Mouse (Mus musculus) thymus, postnatal 25 days (tissue): ENCODE results near the gene Herc4.

Source experiments
- DNase-seq: peaks from one replicate; pipeline ENCODE4 v3.0.0; 2022

Gene Herc4

GRCm38 (mm10) chr10:63243493-63244054 lies at the start of gene Herc4:
Gene Herc4, plus strand, starts transcription at chr10:63243810.
- peak; percentile 96 for DNase-seq

DNA sequence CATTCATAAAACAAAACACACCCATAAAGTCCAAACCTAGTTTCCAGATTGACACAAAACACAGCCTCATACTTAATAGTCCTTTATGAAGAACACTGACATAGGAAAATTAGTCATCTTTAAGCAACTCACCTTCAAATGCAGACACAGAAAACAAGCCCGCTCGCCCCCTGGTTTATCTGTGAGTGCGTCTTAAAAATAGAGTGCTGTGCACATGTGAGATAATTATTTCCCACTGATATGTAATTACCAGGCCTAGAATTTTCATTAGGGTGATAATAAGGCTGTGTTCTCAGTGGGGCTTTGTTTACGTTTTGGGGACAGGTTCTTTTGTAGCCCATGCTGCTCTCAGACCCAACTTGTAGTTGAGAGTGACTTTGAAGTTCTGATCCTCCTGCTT lies 44.6 kb upstream of the Herc4 start:
- no peak for DNase-seq

DNA sequence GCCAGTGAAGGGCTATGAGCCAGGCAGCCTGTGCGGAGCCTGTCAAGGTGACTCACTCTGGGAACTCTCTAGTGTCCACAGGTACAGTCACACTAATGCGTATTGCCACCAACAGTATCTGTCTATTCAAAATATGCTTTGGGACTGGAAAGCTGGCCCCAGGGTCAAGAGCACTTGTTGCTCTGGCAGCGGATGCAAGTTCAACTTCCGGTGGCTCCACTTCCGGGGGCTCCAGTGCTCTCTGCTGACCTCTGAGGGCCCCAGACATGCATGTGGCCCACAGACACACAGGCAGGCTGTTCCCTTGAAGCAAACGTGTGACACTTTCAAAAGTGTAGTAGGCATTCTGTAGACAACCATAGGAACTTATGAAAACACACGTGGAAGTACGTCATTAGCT lies 42.1 kb upstream of the Herc4 start:
- no peak for DNase-seq

DNA sequence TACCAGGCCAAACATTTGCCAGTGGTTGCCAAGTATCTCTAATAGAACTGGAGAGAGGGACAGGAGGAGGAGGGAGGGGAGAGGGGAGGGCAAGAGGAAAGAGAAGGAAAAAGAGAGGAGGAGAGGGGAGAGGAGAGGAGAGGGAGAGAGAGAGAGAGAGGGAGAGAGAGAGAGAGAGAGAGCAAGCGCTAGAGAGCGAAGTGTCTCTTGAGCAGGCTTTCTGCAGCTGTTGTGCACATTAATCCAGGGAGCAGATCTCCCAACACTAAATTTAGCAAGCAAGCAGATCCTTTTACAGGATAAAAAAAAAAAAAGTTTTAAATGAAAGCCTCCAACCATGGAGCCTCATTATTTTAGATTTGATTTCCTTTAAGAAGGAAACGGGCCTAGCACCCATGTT lies 40.6 kb upstream of the Herc4 start:
- no peak for DNase-seq

DNA sequence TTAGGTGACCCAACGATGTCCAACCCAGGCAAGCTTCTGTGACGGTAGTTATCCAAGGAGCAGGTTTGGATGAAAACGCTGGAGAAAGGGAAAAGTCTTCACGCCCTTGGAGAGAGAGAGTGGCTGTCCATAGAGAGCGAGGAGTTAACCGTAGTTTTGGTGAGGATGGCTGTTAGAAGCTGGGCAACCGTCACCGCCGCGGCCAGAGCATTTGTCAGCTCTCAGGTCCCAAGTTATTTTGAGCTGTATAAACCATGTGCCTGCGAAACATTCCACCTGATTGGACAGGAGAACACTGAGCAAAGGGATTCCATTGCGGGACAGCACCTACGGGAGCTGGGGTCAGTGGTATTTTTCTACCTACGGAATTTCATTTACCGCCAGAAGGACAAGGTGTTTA lies 39.9 kb upstream of the Herc4 start, which contains the start of gene Mypn:
Gene Mypn, minus strand, starts transcription at position 225 of the 400 bp plus-strand sequence.
- no peak for DNase-seq

GRCm38 (mm10) chr10:63208871-63209270 lies 34.7 kb upstream of the Herc4 start:
- no peak for DNase-seq

DNA sequence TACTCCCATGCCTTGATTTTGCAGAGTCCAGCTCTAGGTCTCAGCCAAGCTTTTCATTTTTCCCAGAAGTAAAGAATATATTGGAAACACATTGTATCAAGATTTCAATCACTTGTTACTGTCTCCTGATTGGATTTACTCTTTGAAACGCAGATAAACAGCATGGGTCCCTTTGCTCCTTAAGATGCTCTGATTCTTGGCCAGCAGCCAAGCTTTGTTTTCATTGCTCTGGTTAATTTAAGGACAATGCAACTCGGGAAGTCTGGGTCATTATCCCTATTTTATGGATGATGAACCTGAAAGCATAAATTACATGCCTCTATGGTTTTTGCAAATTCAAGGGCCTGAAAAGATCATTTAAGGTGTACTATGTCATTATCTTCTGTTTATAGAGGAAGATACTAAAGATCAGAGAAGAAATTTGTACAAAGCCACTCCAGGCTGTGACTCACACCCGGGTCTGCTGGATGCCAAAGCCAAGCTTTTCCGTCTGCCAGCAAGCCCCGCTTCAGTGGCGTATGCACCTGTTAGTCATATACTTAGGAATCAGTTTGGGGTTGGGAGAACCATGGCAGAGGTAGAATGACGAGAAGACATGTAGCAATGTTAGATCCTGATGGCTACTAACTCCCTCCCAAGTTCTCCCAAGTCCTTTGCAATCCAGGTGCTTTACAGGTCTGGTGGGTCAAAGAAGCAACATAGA lies 22.4 kb upstream of the Herc4 start:
- DNase-seq, result no peak

DNA sequence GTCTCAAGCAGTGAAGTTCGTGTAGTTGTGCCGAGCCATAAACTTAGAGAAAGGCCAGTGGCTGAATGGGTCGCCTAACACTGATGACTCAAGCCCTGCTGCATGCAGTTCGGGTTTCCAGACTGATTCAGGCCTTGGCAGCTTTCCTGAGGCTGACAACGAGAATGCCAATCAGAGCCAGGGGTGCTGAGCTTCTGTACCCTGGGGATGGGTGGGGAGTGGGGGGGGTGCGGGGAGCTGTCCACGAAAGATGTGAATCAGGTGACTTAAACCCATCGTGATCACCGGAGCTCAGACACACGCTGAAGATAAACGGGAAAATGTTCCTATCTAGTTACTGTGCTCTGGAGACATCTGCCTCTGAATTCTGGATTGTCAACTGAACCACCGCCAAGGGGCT lies 19.3 kb upstream of the Herc4 start:
- DNase-seq, result no peak

- DNase-seq, result no peak
Measured at GRCm38 (mm10) chr10:63230266-63230665, 13.3 kb upstream of the Herc4 start.

DNA sequence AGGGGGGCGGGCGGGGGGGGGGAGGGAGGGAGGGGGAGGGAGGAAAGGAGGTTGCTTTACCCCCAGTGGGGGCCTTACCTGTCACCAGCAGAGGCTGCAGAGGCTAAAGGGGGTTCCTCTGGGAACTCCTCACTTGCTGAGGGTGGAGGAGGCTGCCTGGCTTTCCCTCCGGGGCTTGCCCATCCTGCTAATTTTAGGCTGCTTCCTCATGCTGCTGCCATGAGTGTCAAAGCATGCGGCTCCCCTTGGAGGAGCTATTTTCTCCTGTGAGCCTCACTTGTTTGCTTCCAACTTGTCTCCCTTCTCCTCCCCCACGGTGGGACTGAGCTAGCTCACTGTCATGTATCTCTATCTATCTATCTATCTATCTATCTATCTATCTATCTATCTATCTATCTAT lies 12.8 kb upstream of the Herc4 start:
- DNase-seq, result no peak

- no peak for DNase-seq
Measured at GRCm38 (mm10) chr10:63231630-63232029, 12.0 kb upstream of the Herc4 start.

- no peak for DNase-seq
Measured at GRCm38 (mm10) chr10:63234133-63234532, 9.5 kb upstream of the Herc4 start.

DNA sequence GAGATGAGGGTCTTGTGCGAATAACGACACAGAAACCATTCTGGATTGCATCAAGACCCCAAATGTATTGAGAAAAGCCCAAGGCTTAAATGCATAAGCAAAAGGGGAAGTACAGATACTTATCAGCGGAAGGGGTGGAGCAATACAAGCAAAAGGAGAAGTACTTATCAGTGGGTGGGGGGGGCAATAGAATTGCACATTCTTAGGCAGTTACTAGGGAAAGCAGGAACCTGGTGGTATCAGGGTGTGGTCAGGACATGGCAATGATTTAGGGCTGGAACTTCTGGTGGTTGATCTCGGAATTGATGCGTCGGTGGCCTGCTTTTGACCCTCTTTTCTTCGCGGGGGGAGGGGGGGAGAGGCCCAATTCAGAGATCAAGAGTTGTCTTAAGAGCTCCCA lies 7.7 kb upstream of the Herc4 start:
- DNase-seq, result no peak

DNA sequence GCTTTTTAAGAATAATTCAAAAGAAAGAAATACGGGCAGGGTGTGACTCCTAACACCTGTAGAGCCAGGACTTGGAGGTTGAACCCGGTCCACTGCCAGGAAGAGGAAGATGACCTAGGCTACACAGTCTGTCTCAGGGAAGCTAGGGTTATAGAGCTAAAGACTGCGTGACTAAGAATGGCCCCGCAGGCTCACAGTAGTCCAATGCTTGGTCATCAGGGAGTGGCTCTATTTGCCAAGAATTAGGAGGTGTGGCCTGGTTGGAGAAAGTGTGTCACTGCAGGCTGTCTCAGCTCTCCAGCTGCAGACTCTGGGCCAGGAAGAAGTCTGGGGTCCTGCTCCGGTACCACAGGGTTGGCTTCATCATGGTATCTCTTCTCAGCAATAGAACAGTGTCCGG lies 6.9 kb upstream of the Herc4 start:
- no peak for DNase-seq

DNA sequence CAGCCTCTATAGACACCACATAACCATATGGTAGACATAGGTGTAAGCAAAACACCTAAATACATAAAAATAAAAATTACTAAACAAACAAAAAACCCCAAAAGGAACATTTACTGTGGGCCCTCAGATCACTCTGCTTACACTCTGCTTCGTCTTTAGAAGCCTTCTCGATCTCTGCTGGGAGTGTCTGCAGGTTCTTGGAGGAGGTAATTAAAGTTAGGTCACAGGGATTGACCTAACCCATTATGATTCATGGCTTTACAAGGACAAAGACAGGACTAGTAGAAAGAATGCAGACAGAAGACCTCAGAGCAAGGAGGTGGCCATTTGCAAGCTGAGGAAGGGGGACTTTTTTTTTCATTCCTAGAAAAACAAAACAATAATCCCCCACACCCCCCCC lies 6.4 kb upstream of the Herc4 start:
- DNase-seq, result no peak

GRCm38 (mm10) chr10:63238090-63238489 lies 5.5 kb upstream of the Herc4 start:
- no peak for DNase-seq

DNA sequence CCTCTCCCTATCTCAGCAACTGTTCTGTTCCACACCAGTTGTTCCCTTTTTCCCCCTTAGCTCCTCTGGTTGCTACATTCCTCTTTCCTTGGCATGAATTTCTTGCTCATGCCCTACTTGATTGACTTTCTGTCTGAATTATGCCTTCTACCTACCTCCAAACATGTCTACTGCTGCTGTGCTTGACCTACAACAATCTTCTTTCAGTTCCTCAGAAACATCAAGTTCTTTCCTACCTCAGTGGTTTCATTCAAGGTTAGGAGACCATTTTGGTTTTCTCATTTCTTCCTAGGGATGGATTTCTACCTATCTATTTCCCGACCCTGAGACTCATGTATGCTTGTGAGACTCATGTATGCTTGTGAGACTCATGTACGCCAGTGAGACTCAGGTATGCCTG lies 3.8 kb upstream of the Herc4 start:
- no peak for DNase-seq

DNA sequence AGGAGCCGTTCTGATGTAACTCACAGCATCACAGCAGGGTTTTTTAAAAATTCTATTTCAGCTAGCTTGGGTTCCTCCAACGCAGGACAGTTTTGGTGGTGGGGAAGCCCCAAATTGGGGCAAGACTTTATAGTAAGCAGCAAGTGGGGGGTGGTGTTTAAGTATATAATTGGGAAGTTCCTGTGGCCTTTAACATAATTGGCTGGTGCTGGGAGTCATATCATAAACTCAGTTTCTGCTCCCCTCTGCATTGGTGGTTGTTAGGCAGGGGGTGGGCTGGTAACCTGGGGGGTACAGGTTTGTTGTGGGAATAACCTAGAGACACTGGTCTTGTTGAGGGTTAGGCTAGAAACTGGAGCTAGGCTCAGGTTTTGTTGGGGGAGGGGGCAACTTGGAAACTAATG lies 2.7 kb upstream of the Herc4 start:
- DNase-seq, result no peak

- DNase-seq, result no peak
Measured at GRCm38 (mm10) chr10:63242798-63243435, 693 bp upstream of the Herc4 start.

- DNase-seq, result no peak
Measured at GRCm38 (mm10) chr10:63244055-63244671, 553 bp downstream of the Herc4 start.

GRCm38 (mm10) chr10:63244746-63245145 lies 1.1 kb downstream of the Herc4 start:
- DNase-seq, result peak; percentile 49

- no peak for DNase-seq
Measured at GRCm38 (mm10) chr10:63245846-63246245, 2.2 kb downstream of the Herc4 start.

GRCm38 (mm10) chr10:63247457-63247856 lies 3.8 kb downstream of the Herc4 start:
- DNase-seq, result no peak

- DNase-seq, result no peak
Measured at GRCm38 (mm10) chr10:63248421-63248820, 4.8 kb downstream of the Herc4 start.
